Mouse (Mus musculus): ENCODE measurements around the gene Lin52. TPM values are rescaled to one million over a fixed set of nuclear protein-coding genes. Genes with fewer than 3 reads are reported as not detected.
A peak's percentile ranks its signal among the peaks of the same experiment; 100 is the strongest.

The Lin52 gene
- total RNA-seq, 2 experiments from 2014 or later = 4.9 to 5.6 TPM

DNA sequence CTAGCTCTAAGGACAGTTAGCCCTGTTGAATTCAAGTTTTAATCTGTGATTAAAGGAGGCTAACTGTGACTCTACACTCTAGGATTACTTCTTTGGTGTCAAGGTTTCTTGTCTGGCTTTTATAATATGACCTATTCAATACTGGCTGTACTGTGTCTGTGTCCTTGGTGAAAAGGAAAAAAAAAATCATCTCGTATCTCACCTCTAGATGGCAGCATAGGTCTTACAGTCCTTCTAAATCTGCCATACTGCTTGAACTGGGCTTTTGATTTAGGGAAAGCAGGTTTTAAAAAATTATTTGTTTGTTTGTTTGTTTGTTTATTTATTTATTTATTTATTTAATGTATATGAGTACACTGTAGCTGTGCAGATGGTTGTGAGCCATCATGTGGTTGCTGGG, 17.5 kb downstream of the Lin52 start:
- no peak for DNase-seq

GRCm38 (mm10) chr12:84478937-84479336, 27.7 kb downstream of the Lin52 start:
- DNase-seq = no peak

DNA sequence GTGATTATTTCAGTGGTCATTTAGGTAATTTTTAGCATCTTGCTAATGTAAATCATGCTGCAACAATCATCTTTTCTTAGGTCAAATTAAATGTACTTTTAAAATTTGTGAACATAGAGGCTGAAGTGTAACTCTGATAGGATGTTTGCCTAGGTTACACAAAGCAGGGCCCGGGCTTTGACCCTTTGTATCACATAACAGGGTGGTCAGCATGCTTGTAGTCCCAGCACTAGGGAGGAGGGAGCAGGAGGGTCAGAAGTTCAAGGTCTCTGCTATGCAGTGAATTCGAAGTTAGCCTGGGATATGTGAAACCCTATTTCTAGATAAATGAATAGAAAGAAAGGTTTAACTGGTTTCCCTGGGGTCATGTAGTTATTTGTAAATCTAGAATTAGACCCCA, 30.0 kb downstream of the Lin52 start:
- no peak for DNase-seq

DNA sequence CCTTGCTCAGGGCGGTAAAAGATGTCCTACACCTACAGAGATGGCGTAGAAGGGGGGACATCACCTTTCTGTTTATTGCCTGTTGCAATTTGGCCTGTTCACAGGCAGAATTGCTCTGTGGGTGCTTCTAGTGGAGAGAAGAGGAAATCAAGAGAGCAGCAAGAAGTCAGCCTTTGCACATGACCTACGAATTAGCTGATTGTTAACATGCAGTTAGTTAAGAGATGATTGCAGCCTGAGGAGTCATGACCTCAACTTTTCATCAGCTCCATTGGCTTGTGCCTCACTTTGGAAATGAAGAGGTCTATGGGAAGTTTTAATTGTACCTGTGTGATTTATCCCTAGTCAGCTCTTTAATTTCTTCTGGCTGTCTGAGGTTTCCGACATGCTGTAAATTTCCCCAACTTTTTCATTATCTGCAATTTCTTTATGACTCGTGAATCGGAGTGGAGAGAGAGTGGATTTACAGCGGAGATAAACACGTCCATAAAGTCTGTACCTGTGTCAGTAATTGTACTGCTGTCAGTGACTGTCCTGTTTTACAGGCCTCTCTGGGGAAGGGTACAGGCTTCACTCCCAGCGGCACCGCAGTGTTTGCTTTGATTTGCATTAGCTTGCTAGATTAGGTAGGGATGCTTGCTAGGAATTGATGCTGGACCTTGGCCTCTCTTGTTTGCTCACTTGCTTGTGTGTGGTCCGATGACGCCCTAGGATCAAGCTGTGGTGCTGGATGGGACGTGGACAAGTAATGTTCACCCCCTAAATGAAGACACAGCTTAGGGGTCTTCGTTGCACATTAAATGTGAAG, 31.8 kb downstream of the Lin52 start:
- no peak for DNase-seq

DNA sequence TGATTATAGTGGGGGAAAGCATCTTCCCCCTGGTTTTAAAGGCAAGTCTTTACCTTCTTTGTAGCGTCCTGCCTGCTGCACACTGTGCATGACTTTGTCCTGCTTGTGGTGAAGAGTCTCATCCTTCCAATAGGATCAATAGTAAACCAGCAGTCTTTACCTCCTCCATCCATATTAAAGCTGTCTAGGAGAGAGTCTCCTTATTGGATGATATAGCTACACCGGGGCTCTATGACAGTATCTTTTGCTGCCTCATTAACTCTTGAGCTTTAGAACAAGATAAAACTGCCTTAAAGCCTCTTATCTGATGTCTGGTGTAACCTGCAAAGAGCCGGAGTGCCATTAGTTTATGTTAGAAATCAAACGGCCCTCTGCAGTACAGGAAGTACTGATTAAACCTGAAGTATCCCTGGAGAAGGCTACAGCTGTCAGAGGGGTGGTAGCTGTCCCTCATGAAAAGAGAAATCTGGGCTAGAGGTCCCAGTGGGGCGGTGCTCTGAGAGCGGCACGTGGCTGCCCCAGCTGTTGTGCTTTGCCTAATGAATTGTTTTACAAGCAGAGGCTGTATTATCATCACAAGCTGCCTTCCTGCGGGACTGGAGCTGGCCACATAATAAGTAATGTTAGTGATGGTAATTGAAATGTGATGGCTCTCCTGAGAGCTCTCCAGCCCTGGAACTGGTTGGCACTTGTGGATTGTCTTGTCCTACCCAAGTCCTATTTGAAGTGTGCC, 36.3 kb downstream of the Lin52 start:
- DNase-seq = peak; percentile 12

DNA sequence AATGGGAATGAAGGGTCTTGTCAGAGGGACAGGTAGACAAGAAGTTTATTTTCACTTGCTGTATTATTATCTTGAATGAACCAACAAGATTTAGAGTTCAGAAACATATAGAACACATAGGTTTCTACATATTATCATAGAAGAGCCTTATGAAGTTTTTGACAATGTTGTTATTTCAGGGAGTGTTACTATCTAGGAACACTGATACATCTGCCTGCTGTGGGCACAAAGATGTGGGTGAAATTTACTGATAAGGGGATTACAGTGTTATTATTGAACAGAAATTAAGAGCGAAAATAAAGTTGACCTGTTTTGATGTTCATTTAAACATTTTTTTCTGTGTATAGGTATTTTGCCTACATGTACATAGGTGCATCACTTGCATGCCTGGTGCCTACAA, 45.6 kb downstream of the Lin52 start:
- DNase-seq = no peak

GRCm38 (mm10) chr12:84500528-84501263, 49.5 kb downstream of the Lin52 start:
- DNase-seq = no peak

- DNase-seq = no peak
Observed at GRCm38 (mm10) chr12:84501278-84501677, 50.1 kb downstream of the Lin52 start.

DNA sequence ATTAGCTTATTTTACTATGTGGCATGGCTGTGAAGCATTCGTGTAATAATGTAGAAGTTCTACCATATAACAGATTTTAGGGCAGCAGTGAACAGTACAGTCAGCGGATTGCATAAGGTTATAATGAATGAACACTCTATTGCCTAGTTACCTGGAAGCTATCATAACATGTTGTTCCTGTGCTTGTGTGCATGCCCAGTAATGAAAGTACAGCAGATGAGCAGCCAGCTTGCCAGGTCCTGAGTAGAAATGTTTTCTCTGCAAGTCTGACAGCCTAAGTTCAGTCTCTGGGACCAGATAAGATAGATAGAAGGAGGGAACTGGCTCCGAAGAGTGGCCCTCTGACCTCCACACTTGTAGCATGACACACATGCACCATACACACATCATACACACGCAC, 55.6 kb downstream of the Lin52 start:
- no peak for DNase-seq

GRCm38 (mm10) chr12:84512016-84512415, 60.8 kb downstream of the Lin52 start:
- DNase-seq = no peak

DNA sequence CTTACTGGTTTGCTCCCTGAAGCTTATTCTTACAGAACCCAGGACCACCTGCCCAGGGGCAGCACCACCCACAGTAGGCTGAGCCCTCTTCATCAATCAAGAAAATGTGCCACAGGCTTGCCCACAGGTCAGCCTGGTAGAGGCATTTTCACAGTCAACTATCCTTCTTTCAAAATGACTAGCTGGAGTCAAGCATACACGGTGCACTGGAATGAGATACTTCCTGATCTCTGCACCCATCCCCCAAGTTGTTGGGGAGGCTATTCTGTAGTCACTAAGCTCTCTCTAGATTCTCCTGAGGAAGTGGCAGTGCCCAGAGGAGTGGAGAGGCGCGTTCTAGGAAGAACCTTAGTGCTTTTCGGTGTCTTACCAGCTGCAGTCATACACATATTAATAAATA, 64.3 kb downstream of the Lin52 start:
- DNase-seq = no peak

DNA sequence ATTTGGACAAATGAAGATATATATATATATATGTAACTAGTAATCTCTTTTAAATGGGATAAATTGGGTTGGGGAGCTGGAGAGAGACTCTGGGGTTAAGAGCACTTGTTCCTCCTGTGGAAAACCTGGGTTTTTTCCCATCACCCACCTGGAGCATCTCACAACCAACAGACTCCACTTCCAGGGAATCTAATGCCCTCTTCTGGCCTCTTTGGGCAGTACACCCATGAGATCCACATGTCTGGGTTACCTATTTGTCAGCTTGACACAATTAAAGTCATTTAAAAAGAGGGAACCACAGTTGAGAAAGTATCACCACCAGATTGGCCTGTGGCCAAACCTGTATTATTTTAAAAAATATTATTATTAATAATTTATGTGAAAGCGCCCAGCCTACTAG, 65.4 kb downstream of the Lin52 start:
- DNase-seq = no peak

- no peak for DNase-seq
Observed at GRCm38 (mm10) chr12:84518018-84518417, 66.8 kb downstream of the Lin52 start.

GRCm38 (mm10) chr12:84523728-84524127, 72.5 kb downstream of the Lin52 start:
- no peak for DNase-seq

DNA sequence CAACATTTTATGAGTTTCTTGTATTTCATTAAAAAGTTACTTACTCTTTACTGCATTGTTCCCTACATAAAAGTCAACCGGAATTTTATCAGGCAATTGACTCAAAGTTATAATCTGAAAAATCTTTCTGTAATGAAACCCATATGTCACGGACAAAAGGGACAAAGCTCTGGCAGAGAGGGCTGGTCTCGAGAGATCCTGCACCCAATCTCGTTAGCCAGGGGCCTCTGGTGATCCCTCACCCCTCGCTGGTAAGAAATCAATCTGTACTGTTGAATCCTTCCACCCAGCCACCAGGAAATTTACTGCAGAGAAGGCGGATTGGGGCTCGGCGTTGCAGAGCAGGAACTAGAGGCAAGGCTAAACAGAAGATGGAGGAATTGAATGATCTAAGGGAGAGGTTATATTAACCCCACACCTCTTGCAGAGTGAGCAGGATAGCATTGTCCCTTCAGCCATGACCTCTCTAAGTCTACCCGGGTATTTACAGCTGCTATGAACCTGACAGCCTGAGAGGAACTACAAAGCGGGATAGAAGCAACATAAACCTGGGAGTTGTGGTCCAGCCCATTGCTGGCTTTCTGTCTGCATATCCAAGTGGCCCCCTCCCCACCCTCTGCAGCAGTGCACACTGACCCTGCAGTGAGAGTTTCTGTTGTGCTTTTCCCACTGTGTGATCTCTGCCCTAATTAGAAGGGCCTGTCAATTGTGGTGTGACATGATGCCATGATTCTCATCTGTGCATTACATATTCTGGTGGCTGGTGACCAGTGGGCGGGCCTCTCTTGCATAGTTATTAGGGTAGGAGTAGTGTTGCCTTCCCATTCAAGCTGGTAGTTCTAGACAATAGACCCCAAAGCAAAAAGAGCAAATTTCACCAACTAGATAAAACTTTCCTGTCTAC, 73.2 kb downstream of the Lin52 start:
- no peak for DNase-seq

- no peak for DNase-seq
Observed at GRCm38 (mm10) chr12:84525422-84525821, 74.2 kb downstream of the Lin52 start.

DNA sequence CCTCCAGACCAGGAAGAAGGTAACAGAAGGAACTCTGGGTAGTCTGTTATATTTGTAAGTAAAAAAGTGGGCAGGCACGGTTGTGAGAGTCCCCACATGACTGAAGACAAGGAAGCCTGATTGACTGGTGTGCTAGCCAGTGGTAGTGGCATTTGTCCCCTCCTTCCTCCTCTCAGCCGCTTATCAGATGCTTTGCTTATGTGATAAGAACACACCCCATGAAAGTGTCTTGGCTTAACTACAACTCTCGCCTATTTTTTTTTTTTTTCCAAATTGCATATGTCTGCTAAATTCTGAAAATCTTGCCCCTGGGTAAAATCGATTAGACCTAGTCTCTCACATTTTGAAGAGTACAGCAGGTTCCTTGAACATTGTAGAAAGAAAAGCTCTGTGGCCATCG, 79.2 kb downstream of the Lin52 start:
- DNase-seq = no peak

GRCm38 (mm10) chr12:84531906-84532829, 80.9 kb downstream of the Lin52 start:
- no peak for DNase-seq

DNA sequence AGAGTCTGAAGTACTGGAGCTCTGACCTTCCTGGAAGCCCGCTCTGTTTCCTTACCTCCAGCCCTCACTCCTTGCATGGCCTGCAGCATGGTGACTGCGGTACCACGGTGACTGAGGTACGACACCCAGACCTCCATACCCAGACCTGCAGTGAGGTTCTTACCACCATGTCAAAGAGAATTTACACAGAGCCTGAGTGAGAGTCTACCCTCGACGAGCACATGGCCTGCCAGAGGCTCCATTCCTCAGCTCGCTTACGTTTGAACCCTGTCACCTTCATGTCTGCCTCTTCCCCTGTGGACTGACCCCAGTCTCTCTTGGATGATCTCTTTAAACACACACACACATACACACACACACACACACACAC, 81.6 kb downstream of the Lin52 start:
- DNase-seq = no peak

GRCm38 (mm10) chr12:84533706-84534486, 82.7 kb downstream of the Lin52 start:
- no peak for DNase-seq

Measured in gastrocnemius, postnatal 10 days (tissue).